Mouse (Mus musculus) cortical plate, adult 2 months (tissue): ENCODE measurements around the gene Cep19. TPM values are rescaled to one million over a fixed set of nuclear protein-coding genes. Genes with fewer than 3 reads are reported as not detected.

Experiments used
- H3K27ac ChIP-seq: fragments of 200-500 bp; 2 replicates; pipeline ENCODE4 v1.5.1; 2012; ENCODE audit warnings: low read length, control low read depth, inconsistent platforms; ENCODE audit not compliant: insufficient read depth
- H3K4me1 ChIP-seq: fragments of 200-500 bp; 2 replicates; pipeline ENCODE4 v1.6.1; 2011; ENCODE audit warnings: low read length; ENCODE audit not compliant: control insufficient read depth, insufficient read depth
- H3K4me3 ChIP-seq: fragments of 200-500 bp; 2 replicates; pipeline ENCODE4 v1.5.1; 2011; ENCODE audit warnings: mild to moderate bottlenecking, low read length, control low read depth; ENCODE audit not compliant: insufficient read depth
- CTCF ChIP-seq: fragments of 200-500 bp; IDR thresholded peaks from 2 replicates; pipeline ENCODE4 v1.5.1; 2011; ENCODE audit warnings: mild to moderate bottlenecking, control low read depth, low read length; ENCODE audit not compliant: insufficient read depth; ENCODE audit errors: extremely low read depth
- POLR2A ChIP-seq: fragments of 200-500 bp; IDR thresholded peaks from 2 replicates; pipeline ENCODE4 v1.6.1; 2011; ENCODE audit warnings: mild to moderate bottlenecking, low read length, control low read depth; ENCODE audit not compliant: insufficient read depth; ENCODE audit errors: extremely low read depth
- polyA plus RNA-seq: library from polyadenylated mRNA; depleted of rRNA; stranded (reverse); fragments of >200 nt; gene quantifications from 2 replicates; pipeline ENCODE4 v1.2.3, GENCODE M21; 2012

Cep19 gene
- polyA plus RNA-seq, 1 experiment = 61.7 TPM

- TF ChIP-seq CTCF (no peak), POLR2A (no peak)
- Histone ChIP-seq H3K27ac (no peak overlapping the region), H3K4me3 (no peak overlapping the region), H3K4me1 (no peaks in the 10 kb centered on the region)
Observed at GRCm38 (mm10) chr16:32124020-32124419, 24.4 kb downstream of the Cep19 start.

- Histone ChIP-seq H3K27ac (no peak overlapping the region), H3K4me3 (no peak overlapping the region), H3K4me1 (no peaks in the 10 kb centered on the region)
- TF ChIP-seq CTCF (no peak), POLR2A (no peak)
Observed at GRCm38 (mm10) chr16:32124444-32125335, 25.1 kb downstream of the Cep19 start.

- Histone ChIP-seq H3K4me1 (no peaks in the 10 kb centered on the region), H3K27ac (no peak overlapping the region), H3K4me3 (no peak overlapping the region)
- TF ChIP-seq CTCF (no peak), POLR2A (no peak)
Observed at GRCm38 (mm10) chr16:32125364-32125763, 25.8 kb downstream of the Cep19 start.

GRCm38 (mm10) chr16:32127046-32127445 is 27.4 kb downstream of the Cep19 start:
- Histone ChIP-seq H3K4me3 (no peak overlapping the region), H3K4me1 (no peaks in the 10 kb centered on the region), H3K27ac (no peak overlapping the region)
- TF ChIP-seq CTCF (no peak), POLR2A (no peak)

- TF ChIP-seq POLR2A (no peak), CTCF (no peak)
- Histone ChIP-seq H3K27ac (0 out of 2 replicates have a peak overlapping the region, but pooled peaks have one; percentile 58), H3K4me1 (no peaks in the 10 kb centered on the region), H3K4me3 (peak overlapping the region; percentile 13; the same call in 1 of the 2 replicates)
Observed at GRCm38 (mm10) chr16:32129449-32130189, 30.0 kb downstream of the Cep19 start.

GRCm38 (mm10) chr16:32130190-32130826 is 30.7 kb downstream of the Cep19 start:
- no peaks in the 10 kb centered on the region for H3K4me1 ChIP-seq
- no peak for TF ChIP-seq POLR2A
- H3K27ac ChIP-seq = no peak overlapping the region
- H3K4me3 ChIP-seq = 0 out of 2 replicates have a peak overlapping the region, but pooled peaks have one; percentile 13

- no peak overlapping the region for H3K27ac ChIP-seq
- H3K4me3 ChIP-seq = no peak overlapping the region
- no peaks in the 10 kb centered on the region for H3K4me1 ChIP-seq
- no peak for TF ChIP-seq CTCF
- TF ChIP-seq POLR2A = no peak
Observed at GRCm38 (mm10) chr16:32133148-32133547, 33.5 kb downstream of the Cep19 start.

GRCm38 (mm10) chr16:32135842-32136357 is 36.3 kb downstream of the Cep19 start:
- Histone ChIP-seq H3K4me1 (no peaks in the 10 kb centered on the region; the same call in 1 of the 2 replicates), H3K4me3 (no peak overlapping the region), H3K27ac (no peak overlapping the region)
- no peak for TF ChIP-seq CTCF
- no peak for TF ChIP-seq POLR2A

- H3K4me3 ChIP-seq = no peak overlapping the region
- no peak overlapping the region for H3K27ac ChIP-seq
- no peaks in the 10 kb centered on the region; the same call in 1 of the 2 replicates for H3K4me1 ChIP-seq
- TF ChIP-seq POLR2A = no peak
- TF ChIP-seq CTCF = no peak
Observed at GRCm38 (mm10) chr16:32138954-32139353, 39.4 kb downstream of the Cep19 start.

- no peak overlapping the region for H3K27ac ChIP-seq
- H3K4me1 ChIP-seq = no peaks in the 10 kb centered on the region
- TF ChIP-seq POLR2A = no peak
- no peak for TF ChIP-seq CTCF
- H3K4me3 ChIP-seq = no peak overlapping the region
Observed at GRCm38 (mm10) chr16:32143766-32144165, 44.2 kb downstream of the Cep19 start.
